Mouse (Mus musculus): ENCODE measurements at regions not wholly inside any gene's neighbourhood (a gene's known extent, or its start where the extent isn't known, plus 50 kb on each side); places are given as distances from the start of the nearest gene placed in this dataset.

DNA sequence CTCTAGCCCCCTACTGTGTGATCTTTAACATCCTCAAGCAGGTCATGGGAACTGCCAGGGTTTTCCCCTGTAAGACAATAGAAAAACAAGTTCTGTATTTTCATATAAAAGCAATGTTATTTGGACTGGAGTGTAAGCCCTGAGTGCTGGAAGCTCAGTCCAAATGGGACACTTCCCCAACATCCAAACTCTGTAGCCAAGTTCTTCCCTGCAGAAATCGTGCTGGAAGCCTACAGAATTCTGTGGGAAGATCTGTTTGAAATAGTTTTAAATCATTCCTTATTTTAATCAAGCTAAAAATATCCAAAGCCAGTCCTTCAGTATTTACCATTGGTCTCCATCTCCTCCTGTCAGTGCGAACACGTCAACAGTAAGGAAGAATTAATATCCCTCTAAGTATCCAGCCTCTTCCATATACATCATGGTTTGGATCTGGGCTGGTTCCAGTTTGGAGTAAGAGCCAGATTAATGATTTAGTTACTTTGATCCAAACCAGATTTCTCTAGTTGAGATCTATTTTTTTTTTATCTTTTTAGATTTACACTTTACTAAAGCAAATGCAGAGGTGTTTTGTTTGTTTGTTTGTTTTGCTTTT lies 165.0 kb upstream of the Nrp1 start:
- no peaks in the 10 kb centered on the region for H3K4me1 ChIP-seq (ENCODE audit: control insufficient read depth, insufficient read depth, low read length)
- no peak overlapping the region for H3K4me3 ChIP-seq (ENCODE audit: control insufficient read depth, low read depth, low read length)
- H3K27ac ChIP-seq (ENCODE audit: control insufficient read depth, insufficient read depth, low read depth, low read length) = no peak overlapping the region
- H3K36me3 ChIP-seq (ENCODE audit: control insufficient read depth, insufficient read depth, low read length) = no peaks in the 10 kb centered on the region
- H3K27me3 ChIP-seq (ENCODE audit: control insufficient read depth, insufficient read depth, low read length) = no peaks in the 10 kb centered on the region
- TF ChIP-seq CTCF (IDR thresholded peaks at IDR 0.05; ENCODE audit: control insufficient read depth, insufficient read depth, insufficient replicate concordance, low read depth, low read length) = no peak
- no peak for TF ChIP-seq POLR2A (IDR thresholded peaks at IDR 0.05; ENCODE audit: control insufficient read depth, low read depth, low read length)

DNA sequence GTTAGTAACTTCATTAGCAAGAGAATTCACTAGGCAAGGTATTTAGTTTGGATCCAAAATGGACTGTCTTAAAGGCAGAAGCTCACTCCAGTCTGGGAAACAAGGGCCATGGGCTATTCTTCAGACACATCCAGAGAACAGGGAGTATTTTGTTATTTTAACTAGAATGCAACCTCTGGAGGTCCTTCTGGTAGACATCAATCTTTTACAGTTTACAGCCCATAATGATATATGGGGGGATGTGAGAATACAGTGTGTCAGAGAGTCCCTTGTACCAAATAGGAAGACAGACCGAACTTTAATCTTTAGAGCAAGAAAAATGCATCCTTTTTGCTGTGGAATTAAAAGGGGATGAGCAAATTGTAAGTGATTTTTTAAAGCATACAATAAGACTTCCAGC lies 157.6 kb upstream of the Nrp1 start:
- no peaks in the 10 kb centered on the region for H3K36me3 ChIP-seq (ENCODE audit: control insufficient read depth, insufficient read depth, low read length)
- no peaks in the 10 kb centered on the region for H3K4me1 ChIP-seq (ENCODE audit: control insufficient read depth, insufficient read depth, low read length)
- H3K27ac ChIP-seq (ENCODE audit: control insufficient read depth, insufficient read depth, low read depth, low read length) = no peak overlapping the region
- no peak overlapping the region for H3K4me3 ChIP-seq (ENCODE audit: control insufficient read depth, low read depth, low read length)
- no peak for TF ChIP-seq CTCF (IDR thresholded peaks at IDR 0.05; ENCODE audit: control insufficient read depth, insufficient read depth, insufficient replicate concordance, low read depth, low read length)
- TF ChIP-seq POLR2A (IDR thresholded peaks at IDR 0.05; ENCODE audit: control insufficient read depth, low read depth, low read length) = no peak
- H3K27me3 ChIP-seq (ENCODE audit: control insufficient read depth, insufficient read depth, low read length) = no peaks in the 10 kb centered on the region

DNA sequence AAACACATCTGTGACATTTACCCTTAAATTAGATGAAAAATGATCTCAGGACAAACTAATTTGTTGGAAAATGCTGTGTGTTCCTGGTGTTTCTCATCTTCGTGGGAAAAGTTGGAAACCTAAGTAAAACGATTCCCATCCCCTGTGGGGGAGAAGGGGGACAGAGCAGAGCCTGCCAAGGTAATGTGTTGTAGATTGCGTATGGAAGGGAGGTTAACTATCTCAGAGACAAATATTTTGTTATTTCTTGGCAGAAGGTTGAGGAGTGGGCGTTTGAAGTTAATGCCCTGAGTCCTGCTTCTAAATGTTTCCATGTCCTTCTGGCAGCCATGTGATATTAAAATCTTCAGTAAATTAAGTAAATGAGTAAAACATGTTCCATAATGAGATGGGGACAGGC lies 156.8 kb upstream of the Nrp1 start:
- Histone ChIP-seq H3K36me3 (ENCODE audit: control insufficient read depth, insufficient read depth, low read length) (no peaks in the 10 kb centered on the region), H3K4me1 (ENCODE audit: control insufficient read depth, insufficient read depth, low read length) (no peaks in the 10 kb centered on the region), H3K4me3 (ENCODE audit: control insufficient read depth, low read depth, low read length) (no peak overlapping the region), H3K27me3 (ENCODE audit: control insufficient read depth, insufficient read depth, low read length) (no peaks in the 10 kb centered on the region), H3K27ac (ENCODE audit: control insufficient read depth, insufficient read depth, low read depth, low read length) (no peak overlapping the region)
- TF ChIP-seq POLR2A (IDR thresholded peaks at IDR 0.05; ENCODE audit: control insufficient read depth, low read depth, low read length) (no peak), CTCF (IDR thresholded peaks at IDR 0.05; ENCODE audit: control insufficient read depth, insufficient read depth, insufficient replicate concordance, low read depth, low read length) (no peak)

DNA sequence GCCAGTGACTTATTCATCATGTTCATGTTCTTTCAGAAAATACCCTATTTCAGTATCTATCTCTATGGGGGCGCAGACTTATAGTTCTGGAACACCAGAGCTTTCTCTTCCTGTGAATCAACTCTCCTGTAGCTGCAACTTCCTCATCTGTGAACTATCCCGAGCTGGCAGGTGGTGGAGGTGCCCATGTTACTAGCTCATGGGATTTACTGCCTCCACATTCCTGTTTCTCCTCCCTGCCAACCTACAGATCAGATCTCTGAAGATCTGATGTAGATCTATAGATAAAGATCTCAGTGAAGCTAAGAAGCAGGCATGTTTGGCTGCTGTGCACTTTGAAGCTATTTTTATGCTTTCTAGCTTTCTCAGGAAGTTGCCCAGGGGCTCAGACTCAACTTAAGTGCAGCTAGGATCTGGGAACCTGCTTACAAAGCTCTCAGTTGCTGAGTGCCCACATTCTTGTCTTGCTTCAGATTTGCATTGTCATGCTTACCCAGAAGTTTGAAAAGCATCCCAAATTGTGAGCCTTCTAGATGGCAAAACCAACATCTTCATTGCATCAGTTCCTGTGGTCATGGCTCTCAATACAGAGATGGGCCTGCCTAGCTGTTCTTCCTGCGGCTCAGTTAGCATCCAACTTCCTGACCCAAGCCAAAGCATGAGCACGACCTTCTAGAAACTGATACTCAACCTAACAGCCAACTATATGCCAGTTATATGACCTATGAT lies 156.1 kb upstream of the Nrp1 start:
- Histone ChIP-seq H3K36me3 (ENCODE audit: control insufficient read depth, insufficient read depth, low read length) (no peaks in the 10 kb centered on the region), H3K4me3 (ENCODE audit: control insufficient read depth, low read depth, low read length) (no peak overlapping the region), H3K27ac (ENCODE audit: control insufficient read depth, insufficient read depth, low read depth, low read length) (no peak overlapping the region), H3K27me3 (ENCODE audit: control insufficient read depth, insufficient read depth, low read length) (no peaks in the 10 kb centered on the region), H3K4me1 (ENCODE audit: control insufficient read depth, insufficient read depth, low read length) (no peaks in the 10 kb centered on the region)
- TF ChIP-seq CTCF (IDR thresholded peaks at IDR 0.05; ENCODE audit: control insufficient read depth, insufficient read depth, insufficient replicate concordance, low read depth, low read length) (no peak), POLR2A (IDR thresholded peaks at IDR 0.05; ENCODE audit: control insufficient read depth, low read depth, low read length) (no peak)

DNA sequence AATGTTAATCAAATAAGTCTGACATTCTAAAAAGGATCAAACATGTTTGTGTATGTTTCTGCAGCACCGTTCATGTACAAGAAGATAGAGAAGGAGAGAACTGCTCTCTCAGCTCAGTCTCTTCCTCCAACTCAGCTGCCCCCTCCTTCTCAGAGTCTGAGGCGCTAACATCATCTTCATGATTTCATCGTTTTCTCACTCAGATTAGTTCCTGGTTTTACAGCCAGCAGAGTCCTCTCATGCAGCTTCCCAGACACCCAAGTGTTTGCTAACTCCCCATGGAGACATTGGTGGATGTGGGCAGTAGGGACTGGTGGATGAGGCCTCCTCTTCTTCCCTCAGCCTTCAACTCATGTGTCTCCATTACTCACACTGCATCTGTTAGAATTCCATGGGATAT lies 153.6 kb upstream of the Nrp1 start:
- H3K27ac ChIP-seq (ENCODE audit: control insufficient read depth, insufficient read depth, low read depth, low read length) = no peak overlapping the region
- no peaks in the 10 kb centered on the region for H3K4me1 ChIP-seq (ENCODE audit: control insufficient read depth, insufficient read depth, low read length)
- H3K36me3 ChIP-seq (ENCODE audit: control insufficient read depth, insufficient read depth, low read length) = no peaks in the 10 kb centered on the region
- H3K27me3 ChIP-seq (ENCODE audit: control insufficient read depth, insufficient read depth, low read length) = no peaks in the 10 kb centered on the region
- TF ChIP-seq POLR2A (IDR thresholded peaks at IDR 0.05; ENCODE audit: control insufficient read depth, low read depth, low read length) = no peak
- TF ChIP-seq CTCF (IDR thresholded peaks at IDR 0.05; ENCODE audit: control insufficient read depth, insufficient read depth, insufficient replicate concordance, low read depth, low read length) = no peak
- H3K4me3 ChIP-seq (ENCODE audit: control insufficient read depth, low read depth, low read length) = no peak overlapping the region

DNA sequence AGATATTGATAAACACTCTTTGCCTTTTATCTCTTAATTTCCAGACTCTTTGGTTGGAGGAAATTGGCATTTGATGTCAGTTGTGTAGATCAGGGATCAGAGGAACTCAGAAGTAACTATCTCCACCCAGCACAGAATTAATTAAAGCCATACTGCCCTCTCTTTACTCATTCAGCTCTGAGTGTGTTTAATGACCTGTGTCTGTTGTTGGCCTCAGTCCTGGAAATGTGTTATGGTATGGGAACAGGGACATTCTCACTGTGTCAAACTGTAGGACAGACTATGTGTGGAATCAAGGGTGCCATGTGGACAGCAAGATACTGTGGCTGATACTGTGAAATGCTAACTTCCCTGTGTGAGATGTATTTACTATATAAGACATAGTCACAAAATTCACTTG lies 151.3 kb upstream of the Nrp1 start:
- Histone ChIP-seq H3K4me3 (ENCODE audit: control insufficient read depth, low read depth, low read length) (no peak overlapping the region), H3K36me3 (ENCODE audit: control insufficient read depth, insufficient read depth, low read length) (no peaks in the 10 kb centered on the region), H3K4me1 (ENCODE audit: control insufficient read depth, insufficient read depth, low read length) (no peaks in the 10 kb centered on the region), H3K27ac (ENCODE audit: control insufficient read depth, insufficient read depth, low read depth, low read length) (no peak overlapping the region), H3K27me3 (ENCODE audit: control insufficient read depth, insufficient read depth, low read length) (no peaks in the 10 kb centered on the region)
- no peak for TF ChIP-seq CTCF (IDR thresholded peaks at IDR 0.05; ENCODE audit: control insufficient read depth, insufficient read depth, insufficient replicate concordance, low read depth, low read length)
- TF ChIP-seq POLR2A (IDR thresholded peaks at IDR 0.05; ENCODE audit: control insufficient read depth, low read depth, low read length) = no peak

DNA sequence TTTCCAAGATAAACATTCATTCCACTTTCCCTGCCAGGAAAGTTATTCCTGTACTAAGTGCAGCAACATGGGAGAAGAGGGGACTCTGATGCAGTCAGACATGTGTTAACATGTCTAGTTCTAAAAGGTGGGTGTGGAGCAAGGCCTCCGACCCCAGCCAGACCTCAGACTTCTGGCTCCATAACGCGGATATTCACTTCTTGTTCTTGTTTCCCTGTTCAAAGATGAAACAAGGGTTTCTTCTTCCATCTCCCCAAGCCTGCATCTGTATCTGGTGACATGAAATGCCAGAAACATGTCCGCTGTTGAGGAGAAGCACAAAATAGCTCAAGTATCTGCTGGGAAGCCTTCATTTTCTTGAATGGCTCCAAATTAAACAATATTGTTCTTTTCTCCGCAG lies 147.6 kb upstream of the Nrp1 start:
- TF ChIP-seq POLR2A (IDR thresholded peaks at IDR 0.05; ENCODE audit: control insufficient read depth, low read depth, low read length) (no peak), CTCF (IDR thresholded peaks at IDR 0.05; ENCODE audit: control insufficient read depth, insufficient read depth, insufficient replicate concordance, low read depth, low read length) (no peak)
- Histone ChIP-seq H3K4me3 (ENCODE audit: control insufficient read depth, low read depth, low read length) (no peak overlapping the region), H3K27ac (ENCODE audit: control insufficient read depth, insufficient read depth, low read depth, low read length) (no peak overlapping the region)

More for the DNA sequence above, 147.6 kb upstream of the Nrp1 start:
- Histone ChIP-seq H3K4me1 (ENCODE audit: control insufficient read depth, insufficient read depth, low read length) (no peaks in the 10 kb centered on the region), H3K27me3 (ENCODE audit: control insufficient read depth, insufficient read depth, low read length) (no peaks in the 10 kb centered on the region), H3K36me3 (ENCODE audit: control insufficient read depth, insufficient read depth, low read length) (no peaks in the 10 kb centered on the region)

Measured in testis, adult 2 months (tissue).